Mouse (Mus musculus): ENCODE results near the gene Plekhh3.
A peak's percentile ranks its signal among the peaks of the same experiment; 100 is the strongest.

Gene Plekhh3

DNA sequence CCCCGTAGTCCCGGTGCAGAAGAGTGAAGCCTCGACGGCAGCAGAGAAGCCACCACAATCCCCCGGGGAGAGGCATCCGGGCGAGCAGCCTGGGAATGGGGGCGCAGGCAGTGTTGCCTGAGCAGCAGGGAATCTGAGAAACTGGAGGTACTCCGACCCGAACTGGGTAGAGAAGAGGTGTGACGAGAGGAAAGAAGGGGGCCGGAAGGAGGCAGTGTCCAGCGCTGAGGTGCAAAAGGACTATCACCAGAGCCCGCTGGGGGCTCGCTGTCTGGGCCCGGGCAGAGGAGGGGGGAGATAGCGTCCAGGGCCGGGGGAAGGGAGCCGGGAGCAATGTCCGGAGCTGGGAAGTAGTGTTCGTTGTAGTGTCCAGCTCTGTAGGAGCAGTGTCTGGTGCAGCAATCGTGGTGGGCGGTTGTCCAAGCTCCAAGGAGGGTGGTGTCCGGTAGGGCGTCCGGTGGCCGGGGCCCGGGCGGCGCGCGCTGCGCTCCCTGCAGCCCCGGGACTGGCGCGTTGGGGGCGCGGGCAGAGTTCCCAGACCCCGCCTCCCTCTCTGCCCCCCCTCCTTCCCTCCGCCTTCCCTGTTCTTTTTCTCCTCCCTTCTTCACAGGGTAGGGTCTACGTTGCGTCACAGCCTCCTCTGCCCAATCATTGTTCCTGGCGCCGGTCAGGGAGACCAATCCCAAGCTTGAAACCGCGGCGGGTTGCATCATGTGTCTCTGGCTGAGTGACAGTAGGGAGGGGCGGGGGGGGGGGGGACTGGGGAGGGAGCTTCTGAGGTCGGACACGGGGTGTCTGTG is at the start of gene Plekhh3:
Gene Plekhh3, minus strand, starts transcription at position 541 of the 800 bp plus-strand sequence.
- ATAC-seq (ENCODE audit: low TSS enrichment) = peak; percentile 82

DNA sequence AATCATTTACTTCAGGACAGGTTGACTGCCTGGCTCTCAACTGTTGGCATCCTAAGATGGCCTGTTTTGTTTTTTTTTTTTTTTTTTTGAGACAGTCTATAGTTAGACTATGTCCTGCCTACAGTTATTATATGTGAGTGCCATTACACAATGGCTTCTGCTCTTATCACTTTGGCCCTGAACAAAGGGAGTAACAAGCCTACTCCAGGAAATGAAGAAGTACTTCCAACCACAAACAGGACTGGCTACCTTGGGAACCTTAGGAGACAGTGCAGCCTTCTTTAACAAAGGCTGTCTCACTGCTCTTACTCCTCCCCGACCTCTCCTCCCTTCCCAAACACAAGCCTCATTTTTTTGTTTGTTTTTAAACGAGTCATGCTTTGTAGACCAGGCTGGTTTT is 49.7 kb upstream of the Plekhh3 start:
- no peak for ATAC-seq (ENCODE audit: low TSS enrichment)

DNA sequence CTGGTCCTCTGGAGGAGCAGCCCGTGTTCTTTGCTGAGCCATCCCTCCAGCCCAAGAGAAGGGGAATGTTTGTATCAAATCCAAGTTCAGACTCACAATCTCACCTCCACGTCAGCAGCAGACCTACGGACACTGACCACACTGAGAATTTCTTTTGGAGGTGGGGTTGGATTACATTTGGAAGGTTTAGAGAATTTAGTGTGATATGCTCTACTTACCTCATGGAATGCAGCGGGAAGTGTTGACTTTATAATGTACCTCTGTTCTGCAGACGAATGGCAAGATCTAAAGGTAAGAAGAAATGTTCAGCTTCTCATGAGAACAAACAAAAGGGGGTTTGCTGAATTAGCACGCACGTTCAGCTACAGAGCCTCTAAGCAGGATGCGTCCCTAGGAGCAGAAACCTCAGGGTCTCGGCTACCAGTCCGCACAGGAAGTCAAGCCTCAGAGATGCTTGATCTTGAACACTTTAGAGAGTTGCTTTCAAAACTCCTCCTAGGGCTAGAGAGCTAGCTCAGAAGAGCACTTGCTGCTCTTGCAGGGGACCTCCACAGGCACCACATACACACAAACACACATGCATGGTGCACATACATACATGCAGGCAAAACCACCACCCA is 47.4 kb upstream of the Plekhh3 start:
- ATAC-seq (ENCODE audit: low TSS enrichment) = no peak

DNA sequence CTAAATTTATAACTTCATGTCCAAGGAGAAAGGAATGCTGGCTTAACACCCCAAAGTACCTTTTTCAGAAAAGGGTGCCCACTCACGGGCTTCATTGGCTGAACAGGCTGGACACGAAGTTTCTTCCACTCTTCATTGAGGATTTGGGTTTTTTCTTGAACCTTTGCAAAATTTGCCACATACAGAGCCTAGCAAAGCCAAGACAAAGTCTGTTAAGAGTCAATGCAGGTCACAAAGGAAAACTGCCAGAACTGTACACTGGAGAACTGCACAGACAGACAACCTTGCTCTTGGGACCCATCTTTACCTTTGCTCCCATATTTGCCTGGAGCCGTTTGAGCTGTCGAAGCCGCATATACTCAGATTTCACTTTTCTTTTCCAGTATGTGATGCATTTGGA is 45.8 kb upstream of the Plekhh3 start:
- ATAC-seq (ENCODE audit: low TSS enrichment) = no peak

DNA sequence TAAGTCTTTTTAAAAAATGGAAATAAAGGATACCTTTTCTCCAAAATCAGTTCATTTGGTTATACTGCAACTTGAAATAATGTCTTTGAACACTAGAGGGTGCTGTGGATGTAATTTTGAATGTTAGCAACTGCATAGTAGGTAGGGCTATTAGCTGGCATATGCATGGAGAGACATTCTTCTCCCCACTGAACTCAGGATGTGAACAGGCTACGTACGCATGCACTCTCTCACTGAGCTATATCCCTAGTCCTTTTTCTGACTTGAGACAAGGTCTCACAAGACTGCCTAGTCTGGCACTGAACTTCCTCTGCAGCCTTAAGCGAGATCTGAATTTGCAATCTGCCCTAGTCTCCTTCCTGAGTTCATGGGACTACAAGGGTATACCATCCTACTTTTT is 40.8 kb upstream of the Plekhh3 start:
- peak; percentile 41; the same call in 1 of the 2 replicates for ATAC-seq (ENCODE audit: low TSS enrichment)

DNA sequence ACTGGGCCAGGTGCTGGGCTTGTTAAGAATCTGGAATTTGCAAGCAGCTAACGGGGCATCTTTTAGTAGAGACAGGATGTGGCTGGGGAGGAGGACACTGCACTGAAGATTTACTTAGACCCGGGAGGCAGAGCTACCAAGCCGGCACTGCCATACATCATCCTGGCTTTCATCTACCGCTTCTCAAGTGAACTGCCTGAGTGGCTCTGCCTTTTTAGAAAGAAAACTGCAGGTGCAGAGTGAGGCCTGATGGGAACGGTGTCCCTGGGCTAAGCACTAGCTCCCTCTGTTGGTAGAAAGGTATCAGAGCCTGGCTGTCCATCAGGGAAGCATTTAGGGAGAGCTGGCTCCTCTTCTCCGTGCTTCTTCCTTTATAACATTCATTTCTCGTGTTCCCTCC is 29.8 kb upstream of the Plekhh3 start:
- peak; percentile 88 for ATAC-seq (ENCODE audit: low TSS enrichment)

DNA sequence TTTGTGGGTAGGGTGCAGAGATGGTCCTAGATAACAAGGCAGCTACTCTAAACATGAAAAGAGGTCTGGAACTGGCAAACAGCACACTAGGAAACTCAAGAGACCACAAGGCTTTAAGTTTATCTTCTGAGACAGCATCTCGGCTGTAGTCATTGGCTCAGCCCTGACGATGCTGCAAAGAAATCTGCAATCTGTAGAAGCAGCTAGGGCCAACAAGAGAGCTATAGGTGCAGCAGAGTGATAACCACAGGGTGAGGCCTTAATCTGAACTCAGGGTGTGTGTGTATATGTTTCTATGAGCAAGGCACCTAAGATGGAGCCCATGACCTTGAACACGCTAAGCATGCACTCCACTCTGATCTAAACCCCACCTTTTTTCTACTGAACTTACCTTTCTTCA is 28.4 kb upstream of the Plekhh3 start:
- no peak for ATAC-seq (ENCODE audit: low TSS enrichment)

DNA sequence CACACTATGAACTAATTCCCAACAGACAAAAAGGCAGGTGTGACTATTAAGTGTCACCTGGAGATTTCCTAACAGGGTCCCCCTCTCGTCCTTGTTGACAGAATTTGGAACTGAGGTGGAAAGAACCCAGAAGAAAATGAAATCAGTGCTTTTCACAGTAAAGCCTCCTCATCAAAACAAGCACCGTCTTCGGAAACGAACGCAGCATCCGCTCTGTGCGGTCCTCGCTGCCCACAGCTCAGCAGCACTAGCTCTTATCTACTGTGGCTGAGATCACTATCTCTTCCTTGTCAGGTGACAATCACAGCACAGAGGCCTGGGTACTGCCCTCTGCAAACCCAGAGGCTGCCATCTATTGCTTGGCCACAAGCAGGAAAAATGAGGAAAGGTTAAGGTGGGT is 25.0 kb upstream of the Plekhh3 start:
- ATAC-seq (ENCODE audit: low TSS enrichment) = no peak

DNA sequence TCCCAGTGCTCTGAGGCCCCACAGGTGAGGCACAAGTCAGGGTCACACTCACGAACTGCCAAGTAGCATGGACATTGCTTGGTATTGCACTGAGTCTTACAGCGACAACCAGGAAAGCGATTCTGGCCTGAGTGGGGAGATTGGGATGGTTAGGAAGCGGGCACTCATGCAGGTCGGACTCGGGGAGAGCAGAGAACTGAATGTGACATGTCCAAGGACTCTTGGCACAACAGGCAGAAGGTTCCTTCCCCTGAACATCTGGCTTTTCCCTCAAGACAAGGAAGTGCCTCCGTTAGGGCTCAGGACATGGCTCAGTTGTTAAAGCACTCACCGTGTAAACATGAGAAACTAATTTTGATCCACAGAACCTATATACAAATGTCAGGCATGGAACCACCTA is 24.4 kb upstream of the Plekhh3 start:
- no peak for ATAC-seq (ENCODE audit: low TSS enrichment)

DNA sequence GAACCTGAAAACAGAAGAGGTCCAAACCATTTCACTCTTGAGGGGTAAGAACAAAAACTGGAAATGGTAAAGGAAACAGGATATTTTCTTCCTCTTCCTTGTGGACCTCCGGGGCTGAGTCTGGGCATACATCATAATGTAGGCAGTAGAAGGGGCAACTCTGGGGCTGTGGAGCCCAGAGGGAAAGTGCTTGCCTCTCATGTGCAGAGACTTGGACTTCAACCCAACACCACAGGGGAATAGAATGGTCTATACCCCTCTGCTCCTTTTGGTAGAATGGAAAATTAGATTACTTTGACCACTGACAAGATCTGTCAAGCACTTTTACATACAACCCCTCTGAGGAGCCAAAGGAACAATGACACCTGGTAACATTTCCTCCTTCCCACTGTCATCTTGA is 23.9 kb upstream of the Plekhh3 start:
- ATAC-seq (ENCODE audit: low TSS enrichment) = no peak

DNA sequence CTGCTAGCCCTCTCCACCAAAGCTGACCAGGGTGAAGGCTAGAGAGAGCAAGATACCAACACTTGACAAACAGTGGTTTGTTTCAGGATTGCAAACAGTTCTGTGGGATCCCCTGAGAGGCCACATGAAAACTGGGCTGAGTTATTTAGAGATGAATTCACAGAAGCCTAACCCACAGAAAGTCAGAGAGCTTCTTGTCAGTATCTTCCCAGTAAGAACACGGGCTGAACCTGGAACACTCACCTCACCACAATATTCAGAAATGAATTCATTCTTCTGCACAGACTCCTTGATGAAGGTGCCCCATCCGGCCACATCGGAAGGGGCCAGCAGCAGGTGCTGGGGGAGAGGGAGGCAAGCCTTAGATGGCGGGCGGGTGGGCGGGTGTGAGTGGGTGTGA is 23.5 kb upstream of the Plekhh3 start:
- ATAC-seq (ENCODE audit: low TSS enrichment) = no peak

DNA sequence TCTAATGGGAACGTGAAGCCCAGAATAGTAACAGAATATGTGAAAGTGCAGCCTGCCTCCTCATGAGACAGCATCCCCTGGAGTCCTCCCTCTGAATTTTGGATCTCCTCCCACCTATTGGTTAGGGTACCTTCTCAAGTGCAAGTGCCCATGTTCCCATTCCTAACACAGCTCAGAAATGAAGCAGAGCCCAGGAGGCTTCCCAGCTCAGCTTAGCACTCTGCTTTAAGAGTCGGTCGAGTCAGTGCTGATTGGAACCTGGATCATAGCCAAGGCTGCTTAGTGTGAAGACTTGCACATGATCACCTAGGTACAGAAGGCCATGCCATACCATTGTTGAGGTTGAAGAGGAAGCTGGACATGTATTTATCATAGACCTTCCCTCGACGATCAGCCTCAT is 23.0 kb upstream of the Plekhh3 start:
- ATAC-seq (ENCODE audit: low TSS enrichment) = no peak

DNA sequence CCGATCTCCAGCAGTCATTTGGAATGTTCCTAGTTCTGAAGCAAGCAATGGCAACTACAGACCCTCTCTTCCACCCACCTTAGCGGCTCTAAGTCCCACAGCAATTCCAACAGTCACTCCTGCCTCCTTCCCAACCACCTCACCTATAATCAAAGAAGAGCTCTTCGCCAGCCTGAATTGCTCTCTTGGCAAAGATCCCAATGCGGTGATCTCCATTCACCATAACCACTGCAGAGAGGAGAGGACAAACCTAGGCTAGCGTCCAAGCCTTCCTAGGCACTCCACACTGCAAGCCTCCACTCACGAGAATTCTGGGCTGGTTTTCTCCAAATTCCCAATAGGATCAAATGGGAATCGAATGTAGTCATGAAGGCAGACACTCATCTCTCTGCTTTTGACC is 21.9 kb upstream of the Plekhh3 start:
- ATAC-seq (ENCODE audit: low TSS enrichment) = no peak

DNA sequence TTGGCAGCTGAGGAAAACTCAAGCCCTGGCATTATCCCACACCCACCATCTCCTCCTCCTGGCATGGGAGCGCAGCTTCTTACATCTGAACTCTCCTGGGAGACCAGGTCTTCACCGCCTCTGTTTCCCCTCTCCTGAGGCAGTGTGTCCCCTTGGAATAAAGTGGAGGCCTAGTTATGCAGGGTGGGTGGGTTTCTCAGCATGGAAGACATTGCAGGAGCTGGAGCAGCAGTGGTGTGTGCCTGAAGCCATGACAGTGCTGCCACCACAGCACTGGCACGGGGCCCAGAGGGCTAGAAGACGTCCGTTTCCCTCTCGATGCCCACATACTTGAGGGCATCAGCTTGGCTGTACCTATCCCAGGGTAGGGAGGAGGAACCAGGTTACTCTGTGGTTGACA is 21.5 kb upstream of the Plekhh3 start:
- no peak for ATAC-seq (ENCODE audit: low TSS enrichment)

DNA sequence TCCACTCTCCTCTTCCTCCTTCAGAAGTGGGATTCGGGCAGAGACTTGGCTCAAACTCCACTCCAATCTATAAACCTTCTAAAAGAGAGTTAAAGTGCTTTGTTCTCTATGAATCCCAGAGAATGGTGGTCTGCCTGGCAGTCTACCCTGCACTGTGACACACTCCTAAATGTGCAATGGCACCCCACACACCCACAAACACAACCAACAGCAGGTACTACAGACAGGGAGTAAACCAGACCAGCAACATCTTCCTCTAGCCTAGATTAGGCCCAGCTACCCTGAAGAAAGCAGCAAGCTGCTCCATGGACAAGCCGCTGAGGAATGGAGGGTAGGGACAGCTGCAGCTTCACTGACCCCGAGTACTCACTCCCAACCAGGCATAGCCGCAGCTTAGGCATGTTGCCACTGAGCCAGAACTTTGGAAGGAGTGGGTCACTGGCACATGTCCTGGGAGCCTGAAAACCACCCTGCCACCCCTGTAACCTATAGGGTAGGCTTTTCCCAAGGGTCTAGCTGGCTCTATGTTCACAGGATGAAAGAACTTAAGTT is 20.8 kb upstream of the Plekhh3 start:
- ATAC-seq (ENCODE audit: low TSS enrichment) = no peak

DNA sequence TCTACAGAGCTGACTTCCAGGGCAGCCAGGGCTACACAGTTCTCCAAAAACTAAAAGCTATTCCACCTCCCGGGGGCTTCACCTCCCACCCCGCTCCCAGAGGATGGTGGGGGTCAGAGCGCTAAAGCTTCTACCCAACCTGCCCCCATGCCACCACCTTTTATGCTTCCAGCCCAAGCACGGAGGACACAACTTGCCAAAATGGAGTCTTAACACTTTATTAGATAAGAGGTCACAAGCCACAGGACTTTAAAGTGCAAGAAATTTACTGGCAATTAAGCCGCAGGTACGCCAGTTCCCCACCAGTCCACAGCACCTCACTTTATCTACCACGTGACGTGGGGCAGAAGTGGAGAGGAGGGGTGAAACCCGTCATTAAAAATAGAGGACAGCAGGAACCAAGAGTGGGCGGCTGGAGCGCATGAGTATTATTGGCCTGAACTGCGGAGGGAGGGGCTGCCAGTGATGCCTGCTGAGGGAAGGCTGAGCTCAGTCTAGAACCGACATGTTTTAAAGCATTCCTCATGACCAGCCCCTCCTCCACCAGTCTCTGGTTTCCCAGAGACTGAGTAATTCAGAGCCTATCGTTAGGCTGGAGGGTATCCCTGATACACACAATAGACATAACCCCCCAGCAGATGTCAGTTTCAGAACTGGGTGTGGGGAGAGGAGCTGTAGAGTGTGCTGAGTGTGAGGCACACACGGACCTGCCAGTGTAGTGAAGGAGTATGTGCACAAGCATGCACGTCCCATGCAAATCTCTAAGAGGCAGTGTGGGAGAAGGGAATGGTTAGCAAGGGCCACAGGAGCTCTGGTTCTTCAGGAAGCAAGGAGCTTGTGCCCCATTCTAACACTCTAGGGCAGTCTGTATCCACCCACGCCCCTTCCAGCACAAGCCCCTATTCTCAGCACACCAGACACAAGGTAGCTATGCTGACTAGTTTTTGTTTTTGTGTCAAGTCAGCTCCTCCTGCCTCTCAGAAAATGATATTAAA is 20.1 kb upstream of the Plekhh3 start:
- ATAC-seq (ENCODE audit: low TSS enrichment) = peak; percentile 16; the same call in 1 of the 2 replicates

DNA sequence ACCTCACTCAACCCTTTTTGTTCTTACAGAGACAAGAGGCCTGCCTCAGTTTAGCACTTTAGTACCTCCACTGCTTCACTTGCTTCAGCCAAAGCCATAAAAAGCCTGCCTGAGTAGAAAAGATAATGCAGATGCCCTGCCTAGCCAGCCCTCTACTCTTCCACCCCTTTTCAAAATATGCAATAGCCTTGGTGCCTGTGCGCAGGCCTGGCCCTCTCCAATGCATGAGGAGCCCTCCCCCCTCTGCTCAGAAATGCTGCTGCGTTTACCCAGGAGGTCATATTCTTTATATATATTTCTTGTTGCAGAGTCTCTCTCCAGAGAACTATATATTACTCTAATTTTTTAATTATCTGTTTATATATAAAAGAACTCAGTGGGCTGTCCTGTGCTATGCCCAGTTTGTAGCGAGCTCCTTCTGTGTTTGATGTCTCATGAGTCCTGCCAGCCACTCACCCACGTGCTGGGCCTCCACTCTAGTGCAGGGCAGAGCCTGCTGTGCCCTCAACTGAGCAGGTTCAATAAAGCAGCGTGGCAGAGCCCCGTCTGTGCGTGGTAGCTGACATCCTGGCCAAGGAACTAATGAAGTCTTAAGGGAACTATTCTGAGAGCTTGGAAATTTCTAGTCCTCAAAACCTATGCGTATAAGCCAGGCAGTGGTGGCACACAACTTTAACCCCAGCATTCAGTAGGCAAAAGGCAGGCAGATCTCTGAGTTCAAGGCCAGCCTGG is 19.2 kb upstream of the Plekhh3 start:
- ATAC-seq (ENCODE audit: low TSS enrichment) = no peak

DNA sequence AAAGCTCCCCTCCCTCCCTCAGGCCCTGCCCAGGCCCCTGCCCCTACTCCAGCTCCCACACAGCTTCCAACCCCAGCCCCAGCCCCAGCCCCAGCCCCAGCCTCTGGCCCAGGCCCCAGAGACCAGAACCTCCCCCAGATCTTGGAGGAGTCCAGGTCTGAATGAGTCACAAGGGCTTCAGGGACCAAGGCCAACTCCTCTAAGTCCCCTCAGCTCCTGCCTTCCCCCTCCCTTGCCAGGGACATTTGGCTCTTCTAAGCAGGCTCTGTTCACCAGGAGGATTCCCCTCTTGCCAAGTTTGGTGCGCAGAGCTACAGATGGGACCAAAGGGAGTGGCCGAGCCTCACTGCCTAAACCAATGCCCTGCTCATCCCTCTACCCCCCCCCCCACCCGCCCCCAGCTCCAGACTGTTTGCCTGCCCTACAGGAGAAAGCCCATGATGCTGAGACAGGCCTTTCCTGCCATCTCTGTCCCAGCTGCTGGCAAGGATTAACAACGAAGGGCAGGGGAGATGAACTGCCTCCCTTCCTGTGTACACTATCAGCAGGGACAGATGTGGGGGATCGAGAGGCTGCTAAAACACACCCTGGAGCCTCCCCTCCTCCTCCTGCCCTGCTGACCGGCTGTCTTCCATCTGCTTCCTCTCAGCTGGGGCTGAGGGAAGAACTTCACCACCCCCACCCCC is 18.5 kb upstream of the Plekhh3 start:
- peak; percentile 42; the same call in 1 of the 2 replicates for ATAC-seq (ENCODE audit: low TSS enrichment)

DNA sequence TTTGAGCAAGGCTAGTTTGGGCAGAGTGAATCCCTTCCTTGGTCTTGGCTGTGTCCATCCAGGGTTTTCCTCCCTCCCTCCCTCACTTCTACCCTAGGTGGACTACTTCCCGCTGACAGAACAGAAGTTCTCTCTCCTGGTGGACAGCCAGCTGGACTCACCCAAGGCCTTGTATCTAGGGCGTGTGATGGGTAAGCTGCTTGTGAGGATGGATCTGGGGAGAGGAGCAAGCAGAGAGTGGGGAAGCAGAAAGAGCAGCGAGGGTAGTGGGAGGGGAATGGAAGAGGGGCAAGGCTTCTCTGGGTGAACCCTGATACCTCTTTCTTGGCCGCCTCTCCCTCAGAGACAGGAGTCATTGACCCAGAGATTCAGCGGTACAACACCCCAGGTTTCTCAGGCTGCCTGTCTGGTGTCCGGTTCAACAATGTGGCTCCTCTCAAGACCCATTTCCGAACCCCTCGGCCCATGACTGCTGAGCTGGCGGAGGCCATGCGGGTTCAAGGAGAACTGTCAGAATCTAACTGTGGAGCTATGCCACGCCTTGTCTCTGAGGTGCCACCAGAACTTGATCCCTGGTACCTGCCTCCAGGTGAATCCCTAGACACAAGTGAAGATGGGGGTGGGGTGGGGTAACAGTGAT is 17.1 kb upstream of the Plekhh3 start:
- no peak for ATAC-seq (ENCODE audit: low TSS enrichment)

DNA sequence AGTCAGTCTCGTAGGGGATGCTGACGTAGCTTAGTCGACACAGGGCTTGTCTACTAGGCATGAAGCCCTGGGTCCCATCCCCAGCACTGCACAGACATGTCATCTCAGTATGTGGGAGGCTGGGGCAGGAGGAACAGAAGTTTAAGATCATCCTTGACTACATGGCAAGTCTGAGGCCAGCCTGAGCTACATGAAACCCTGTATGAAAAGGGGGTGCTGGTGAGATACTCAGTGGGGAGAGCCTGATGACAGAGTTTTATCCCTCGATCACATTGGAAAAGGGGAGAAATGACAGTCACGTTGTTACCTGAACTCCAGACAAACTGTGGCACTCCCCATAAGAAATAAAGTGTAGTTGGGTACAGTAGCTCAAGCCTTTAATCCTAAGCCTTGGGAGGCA is 16.4 kb upstream of the Plekhh3 start:
- ATAC-seq (ENCODE audit: low TSS enrichment) = no peak
